Mouse (Mus musculus): Measurements from ENCODE around the gene Hist1h4a.

Gene Hist1h4a

DNA sequence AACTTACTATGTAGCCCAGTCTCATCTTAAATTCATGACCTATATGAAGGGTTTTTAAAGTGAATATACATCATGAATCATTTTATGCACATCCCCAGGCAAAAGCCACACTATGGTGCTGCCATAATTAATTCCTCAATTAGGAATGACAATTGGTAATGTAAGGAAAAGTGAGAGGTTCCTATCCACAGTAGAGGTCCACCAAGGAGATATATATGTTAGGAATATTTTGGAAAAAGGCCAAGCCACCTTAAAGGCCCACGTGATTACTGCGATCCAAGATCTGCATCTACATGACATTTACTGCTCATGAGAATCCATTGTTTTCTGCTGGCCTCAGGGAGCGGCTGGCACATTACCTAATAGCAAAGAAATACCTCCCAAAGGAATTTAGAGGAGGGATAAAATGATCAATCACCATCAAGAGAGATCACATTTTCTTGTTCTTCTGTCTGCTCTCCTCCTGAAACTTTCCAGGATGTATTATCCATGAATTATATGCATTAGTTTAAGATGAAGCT, 1.7 kb downstream of the Hist1h4a start:
- no peak for DNase-seq (ENCODE audit: low read depth, low spot score)

- no peak for DNase-seq (ENCODE audit: low read depth, low spot score)
Measured at GRCm38 (mm10) chr13:23757921-23758320, 3.1 kb downstream of the Hist1h4a start.

GRCm38 (mm10) chr13:23757211-23757773, 3.7 kb downstream of the Hist1h4a start:
- peak; percentile 49 for DNase-seq (ENCODE audit: low read depth, low spot score)

GRCm38 (mm10) chr13:23756790-23757189, 4.2 kb downstream of the Hist1h4a start, which contains the start of gene Hist1h4b:
Hist1h4b (plus strand) TSS chr13:23757013.
- DNase-seq (ENCODE audit: low read depth, low spot score), result peak; percentile 92

GRCm38 (mm10) chr13:23755000-23755399, 6.0 kb downstream of the Hist1h4a start:
- DNase-seq (ENCODE audit: low read depth, low spot score), result no peak

DNA sequence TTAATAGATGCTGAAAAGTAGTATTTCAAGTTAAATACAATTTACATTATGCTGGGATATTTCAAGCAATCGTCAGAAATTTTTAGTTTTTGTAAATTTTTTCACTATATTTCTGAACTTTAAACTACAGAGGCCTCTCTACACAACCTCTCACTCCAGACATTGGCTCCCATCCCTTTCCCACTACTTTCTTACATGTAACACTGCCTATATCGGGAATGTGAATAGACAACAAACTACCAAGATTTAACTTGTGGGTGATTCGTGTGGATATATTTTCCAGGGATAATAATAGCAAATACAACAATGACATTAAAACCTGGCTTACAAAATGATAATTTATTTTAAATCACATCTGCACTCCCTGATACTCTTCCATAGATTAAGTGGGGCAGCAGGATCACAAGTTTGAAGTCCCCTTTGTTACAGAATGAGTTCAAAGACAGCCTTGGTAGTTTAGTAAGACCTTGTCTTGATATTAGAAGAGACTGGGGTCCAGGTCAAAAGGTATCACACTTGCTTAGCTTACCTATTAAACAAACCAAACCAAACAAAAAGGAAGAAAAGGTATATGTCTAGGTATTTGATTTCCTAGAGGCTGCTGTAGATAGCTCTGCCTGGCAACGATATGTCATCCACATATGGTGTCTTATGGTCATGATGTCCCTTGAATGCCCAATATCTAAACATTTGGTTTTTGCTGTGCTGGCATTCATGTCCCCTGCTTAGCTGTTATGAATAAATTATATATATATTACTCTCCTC, 7.5 kb downstream of the Hist1h4a start:
- DNase-seq (ENCODE audit: low read depth, low spot score), result no peak

- DNase-seq (ENCODE audit: low read depth, low spot score), result no peak
Measured at GRCm38 (mm10) chr13:23752742-23753172, 8.3 kb downstream of the Hist1h4a start.

- peak; percentile 85 for DNase-seq (ENCODE audit: low read depth, low spot score)
Measured at GRCm38 (mm10) chr13:23752067-23752741, 8.8 kb downstream of the Hist1h4a start, which contains the start of gene Hist1h3b. Hist1h3b (plus strand) TSS chr13:23752267.

- peak; percentile 54 for DNase-seq (ENCODE audit: low read depth, low spot score)
Measured at GRCm38 (mm10) chr13:23751478-23751956, 9.5 kb downstream of the Hist1h4a start.

- peak; percentile 76 for DNase-seq (ENCODE audit: low read depth, low spot score)
Measured at GRCm38 (mm10) chr13:23750839-23751477, 10.1 kb downstream of the Hist1h4a start, which contains the start of gene Hist1h2ab. Hist1h2ab (plus strand) TSS chr13:23751126.

GRCm38 (mm10) chr13:23749563-23750121, 11.4 kb downstream of the Hist1h4a start:
- DNase-seq (ENCODE audit: low read depth, low spot score), result no peak

GRCm38 (mm10) chr13:23747892-23748288, 13.1 kb downstream of the Hist1h4a start:
- no peak for DNase-seq (ENCODE audit: low read depth, low spot score)

GRCm38 (mm10) chr13:23747081-23747891, 13.7 kb downstream of the Hist1h4a start:
- peak; percentile 45 for DNase-seq (ENCODE audit: low read depth, low spot score)

GRCm38 (mm10) chr13:23746201-23747080, 14.6 kb downstream of the Hist1h4a start, which contains the start of gene Hist1h2bb:
Hist1h2bb (plus strand) TSS chr13:23746734.
- peak; percentile 91 for DNase-seq (ENCODE audit: low read depth, low spot score)

- peak; percentile 91 for DNase-seq (ENCODE audit: low read depth, low spot score)
Measured at GRCm38 (mm10) chr13:23745381-23746161, 15.5 kb downstream of the Hist1h4a start, which contains the start of gene Hist1h3c. Hist1h3c (minus strand) TSS chr13:23745602.

DNA sequence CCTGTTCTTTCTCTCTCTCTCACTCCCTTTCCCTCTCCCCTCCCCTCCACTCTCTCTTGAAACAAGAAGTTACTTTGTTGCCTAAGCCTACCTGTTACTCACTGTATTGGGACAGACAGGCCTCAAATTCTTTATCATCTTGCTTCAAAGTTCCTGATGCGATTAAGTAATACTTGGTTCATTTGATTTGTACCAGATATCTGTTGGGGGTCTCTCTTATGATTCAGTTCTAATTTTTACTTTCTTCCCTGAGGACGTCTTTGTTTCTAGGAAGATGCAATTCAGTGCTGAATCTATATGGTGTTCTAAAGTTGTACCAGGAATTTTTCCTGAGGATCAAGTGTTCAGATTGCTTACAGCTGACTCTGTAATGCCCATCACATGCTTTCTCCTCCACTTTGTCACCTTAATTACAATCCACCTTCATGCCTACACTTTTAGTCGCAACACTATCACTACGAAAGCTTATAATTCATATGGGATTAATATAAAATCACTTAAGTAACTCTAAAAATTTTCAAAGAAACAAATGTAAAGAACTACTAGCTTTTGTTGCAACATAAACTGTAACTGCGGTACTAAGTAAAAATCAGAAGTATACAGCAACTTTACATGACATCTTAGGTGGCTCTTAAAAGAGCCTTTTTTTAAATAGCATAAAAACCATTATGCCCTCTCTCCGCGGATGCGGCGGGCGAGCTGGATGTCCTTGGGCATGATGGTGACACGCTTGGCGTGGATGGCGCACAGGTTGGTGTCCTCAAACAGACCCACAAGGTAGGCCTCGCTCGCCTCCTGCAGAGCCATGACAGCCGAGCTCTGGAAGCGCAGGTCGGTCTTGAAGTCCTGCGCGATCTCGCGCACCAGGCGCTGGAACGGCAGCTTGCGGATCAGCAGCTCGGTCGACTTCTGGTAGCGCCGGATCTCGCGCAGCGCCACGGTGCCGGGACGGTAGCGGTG, 16.3 kb downstream of the Hist1h4a start:
- DNase-seq (ENCODE audit: low read depth, low spot score), result no peak

- no peak for DNase-seq (ENCODE audit: low read depth, low spot score)
Measured at GRCm38 (mm10) chr13:23743963-23744362, 17.1 kb downstream of the Hist1h4a start.

Data from CD4-positive helper T cell, adult 2 months (primary cell).